Mouse (Mus musculus) kidney, adult 2 months (tissue): Measurements from ENCODE around the gene Wdr86.

Source experiments
- CTCF ChIP-seq: fragments of 200-500 bp; conservative IDR thresholded peaks from 2 replicates; pipeline ENCODE4 v1.5.1; 2011; ENCODE audit warnings: low read depth, mild to moderate bottlenecking, control low read depth, low read length, moderate library complexity, mixed read lengths; ENCODE audit not compliant: insufficient read depth, insufficient read length
- POLR2A ChIP-seq: fragments of 200-500 bp; IDR thresholded peaks from one replicate; pipeline ENCODE4 v1.6.1; 2011; ENCODE audit warnings: low read depth, low read length, control low read depth

GRCm38 (mm10) chr5:24778843-24779140 lies 48.3 kb upstream of the Wdr86 start:
- TF ChIP-seq CTCF, result no peak
- no peak for TF ChIP-seq POLR2A
